Comparison of ENCODE assay signal across 16 mouse cellular contexts in the genomic region with DNA sequence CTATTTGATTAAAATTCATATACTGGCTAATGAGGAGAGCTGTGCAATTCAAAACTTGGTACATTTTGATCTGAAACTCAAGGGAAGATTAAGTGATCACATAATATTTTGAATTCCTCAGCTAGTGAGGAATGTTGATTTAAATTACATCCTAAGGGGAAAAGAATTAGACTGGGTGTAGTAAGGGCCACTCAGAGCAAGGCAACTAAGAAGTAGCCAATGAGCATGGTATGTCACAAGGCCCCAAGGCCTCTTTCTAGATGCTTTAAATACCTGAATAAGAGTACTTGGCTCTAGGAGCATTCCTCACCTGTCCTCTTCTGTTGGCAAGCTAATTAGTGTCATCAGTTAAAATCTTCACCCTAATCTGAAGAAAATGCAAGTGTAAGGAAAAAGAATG.
"Had no signal": no experiment of that assay in that cellular context is flagged by ENCODE, and none has a peak within 500 bp of the region (broad histone marks: within the 10 kb centered on the region; RNA-seq: fewer than 3 reads in every experiment).

No protein-coding gene starts in this region.

- H3K4me2 ChIP-seq: neural tube, embryonic 13.5 days; neural tube, embryonic 15.5 days; stomach, embryonic 15.5 days had no signal

- H3K4me3 ChIP-seq: neural tube, embryonic 13.5 days; neural tube, embryonic 15.5 days; stomach, embryonic 15.5 days had no signal

- H3K9me3 ChIP-seq: neural tube, embryonic 13.5 days; neural tube, embryonic 15.5 days; stomach, embryonic 15.5 days had no signal

- H3K4me1 ChIP-seq: neural tube, embryonic 13.5 days; neural tube, embryonic 15.5 days; stomach, embryonic 15.5 days had no signal

- H3K27ac ChIP-seq: neural tube, embryonic 13.5 days; neural tube, embryonic 15.5 days; stomach, embryonic 15.5 days; stomach, postnatal 0 days had no signal

- H3K27me3 ChIP-seq: neural tube, embryonic 13.5 days; neural tube, embryonic 15.5 days; stomach, embryonic 15.5 days had no signal

- H3K9ac ChIP-seq: neural tube, embryonic 13.5 days; neural tube, embryonic 15.5 days; stomach, embryonic 15.5 days had no signal

- DNase-seq: retina, postnatal 1 day; right cerebral cortex, adult 18-20 months; right cerebral cortex, postnatal 14 days; right cerebral cortex, postnatal 25 days; right cerebral cortex, postnatal 4 days; spleen, adult 18-20 months; thymus, adult 18-20 months; thymus, adult 2 months; thymus, postnatal 14 days; thymus, postnatal 25 days; thymus, postnatal 36 days; thymus, postnatal 4 days had no signal

- H3K36me3 ChIP-seq: neural tube, embryonic 13.5 days; neural tube, embryonic 15.5 days; stomach, embryonic 15.5 days had no signal
